Mouse (Mus musculus) MEL (cell line): ENCODE measurements at regions not wholly inside any gene's neighbourhood (a gene's known extent, or its start where the extent isn't known, plus 50 kb on each side); places are given as distances from the start of the nearest gene placed in this dataset.

ENCODE experiments used
- DNase-seq: peaks from one replicate; pipeline ENCODE4 v3.0.0; 2011; ENCODE audit warnings: low read depth, low spot score
- H3K27ac ChIP-seq: 2 replicates; pipeline ENCODE4 v1.5.1; 2012; ENCODE audit warnings: low read depth, mild to moderate bottlenecking, control low read depth, low read length, moderate library complexity; ENCODE audit not compliant: control insufficient read depth
- H3K27me3 ChIP-seq, 2 experiments: fragments of 150-350 bp in 1 of 2; sonication (generic) in 1 of 2; 2 replicates each; pipeline ENCODE4 v1.6.1; 2012; ENCODE audit warnings: low read length in 2 of 2, mild to moderate bottlenecking in 2 of 2, improper control_type of control experiment in 1 of 2, moderate library complexity in 1 of 2; ENCODE audit not compliant: insufficient read depth in 2 of 2, control insufficient read depth in 1 of 2
- H3K36me3 ChIP-seq, 2 experiments: 2 replicates each; pipeline ENCODE4 v1.6.1; 2012 to 2014; ENCODE audit warnings: low read length in 2 of 2, improper control_type of control experiment in 1 of 2, inconsistent platforms in 1 of 2, mild to moderate bottlenecking in 1 of 2; ENCODE audit not compliant: insufficient read depth in 2 of 2, control insufficient read depth in 1 of 2
- H3K4me1 ChIP-seq, 2 experiments: fragments of 150-350 bp in 1 of 2; sonication (generic) in 1 of 2; 2 replicates each; pipeline ENCODE4 v1.6.1; 2012; ENCODE audit warnings: low read length in 2 of 2, improper control_type of control experiment in 1 of 2, mild to moderate bottlenecking in 1 of 2; ENCODE audit not compliant: insufficient read depth in 2 of 2, control insufficient read depth in 1 of 2
- H3K4me3 ChIP-seq, 2 experiments: fragments of 150-350 bp in 1 of 2; sonication (generic) in 1 of 2; 2 replicates each; pipeline ENCODE4 v1.5.1; 2012; ENCODE audit warnings: low read depth in 2 of 2, low read length in 2 of 2, mild to moderate bottlenecking in 2 of 2, moderate library complexity in 2 of 2, control low read depth in 1 of 2, improper control_type of control experiment in 1 of 2; ENCODE audit not compliant: control insufficient read depth in 1 of 2, insufficient read depth in 1 of 2
- H3K79me2 ChIP-seq: 2 replicates; pipeline ENCODE4 v1.6.1; 2012; ENCODE audit warnings: mild to moderate bottlenecking, low read length, moderate library complexity; ENCODE audit not compliant: control insufficient read depth, poor library complexity, insufficient read depth
- H3K9ac ChIP-seq: 2 replicates; pipeline ENCODE4 v1.6.1; 2012; ENCODE audit warnings: low read depth, mild to moderate bottlenecking, control low read depth, low read length, moderate library complexity; ENCODE audit not compliant: control insufficient read depth, poor library complexity, severe bottlenecking
- H3K9me3 ChIP-seq: fragments of 150-350 bp; sonication (generic); replicated peaks from 2 replicates; pipeline ENCODE4 v1.6.1; 2012; ENCODE audit warnings: mild to moderate bottlenecking, low read length, improper control_type of control experiment, moderate library complexity; ENCODE audit not compliant: insufficient read depth
- CHD2 ChIP-seq: IDR thresholded peaks from 2 replicates; pipeline ENCODE4 v1.6.1; 2011; ENCODE audit warnings: low read length, improper control_type of control experiment
- CTCF ChIP-seq, 3 experiments: IDR thresholded peaks in 2 of 3; conservative IDR thresholded peaks in 1 of 3; 2 replicates each; pipeline ENCODE4 v1.5.1; 2011 to 2012; ENCODE audit warnings: low read length in 3 of 3, low read depth in 2 of 3, mild to moderate bottlenecking in 2 of 3, improper control_type of control experiment in 1 of 3, inconsistent platforms in 1 of 3, mixed read lengths in 1 of 3, moderate library complexity in 1 of 3; ENCODE audit not compliant: control insufficient read depth in 1 of 3, insufficient read depth in 1 of 3, poor library complexity in 1 of 3, severe bottlenecking in 1 of 3
- E2F4 ChIP-seq: IDR thresholded peaks from 2 replicates; pipeline ENCODE4 v1.6.1; 2011; ENCODE audit warnings: low read depth, low read length, improper control_type of control experiment, borderline replicate concordance
- ELF1 ChIP-seq: IDR thresholded peaks from 2 replicates; pipeline ENCODE4 v1.6.1; 2014; ENCODE audit warnings: low read depth, mild to moderate bottlenecking, inconsistent platforms, low read length, improper control_type of control experiment, moderate library complexity
- EP300 ChIP-seq, 2 experiments: IDR thresholded peaks; 2 replicates each; pipeline ENCODE4 v1.6.1; 2011; ENCODE audit warnings: improper control_type of control experiment in 2 of 2, low read length in 2 of 2, low read depth in 1 of 2, mild to moderate bottlenecking in 1 of 2
- ETS1 ChIP-seq: IDR thresholded peaks from 2 replicates; pipeline ENCODE4 v1.6.1; 2012; ENCODE audit warnings: low read depth, mild to moderate bottlenecking, inconsistent platforms, low read length, improper control_type of control experiment, moderate library complexity
- GABPA ChIP-seq: IDR thresholded peaks from 2 replicates; pipeline ENCODE4 v1.6.1; 2012; ENCODE audit warnings: low read depth, mild to moderate bottlenecking, inconsistent platforms, low read length, improper control_type of control experiment, moderate library complexity
- GATA1 ChIP-seq: IDR thresholded peaks from 2 replicates; pipeline ENCODE4 v1.6.1; 2011; ENCODE audit warnings: low read depth, low read length, improper control_type of control experiment
- JUND ChIP-seq: IDR thresholded peaks from 2 replicates; pipeline ENCODE4 v1.6.1; 2011; ENCODE audit warnings: low read depth, mild to moderate bottlenecking, improper control_type of control experiment, low read length
- KAT2A ChIP-seq: conservative IDR thresholded peaks from 2 replicates; pipeline ENCODE4 v1.6.1; 2012; ENCODE audit warnings: low read depth, low read length, improper control_type of control experiment, inconsistent platforms
- MAX ChIP-seq: IDR thresholded peaks from 2 replicates; pipeline ENCODE4 v1.6.1; 2011; ENCODE audit warnings: low read length, improper control_type of control experiment
- MAZ ChIP-seq: IDR thresholded peaks from 2 replicates; pipeline ENCODE4 v1.6.1; 2012; ENCODE audit warnings: low read depth, mild to moderate bottlenecking, inconsistent platforms, low read length, improper control_type of control experiment
- MEF2A ChIP-seq: IDR thresholded peaks from 2 replicates; pipeline ENCODE4 v1.6.1; 2014; ENCODE audit warnings: low read depth, mild to moderate bottlenecking, inconsistent platforms, low read length, improper control_type of control experiment; ENCODE audit not compliant: poor library complexity, insufficient replicate concordance, severe bottlenecking; ENCODE audit errors: extremely low read depth
- MYB ChIP-seq: IDR thresholded peaks from 2 replicates; pipeline ENCODE4 v1.6.1; 2011; ENCODE audit warnings: mild to moderate bottlenecking, low read depth, low read length, improper control_type of control experiment
- MYC ChIP-seq: IDR thresholded peaks from 2 replicates; pipeline ENCODE4 v1.6.1; 2011; ENCODE audit warnings: low read depth, mild to moderate bottlenecking, low read length, improper control_type of control experiment, moderate library complexity
- POLR2A ChIP-seq, 2 experiments: IDR thresholded peaks; 2 replicates each; pipeline ENCODE4 v1.6.1; 2011 to 2012; ENCODE audit warnings: low read length in 2 of 2, mild to moderate bottlenecking in 2 of 2, control low read depth in 1 of 2, improper control_type of control experiment in 1 of 2, low read depth in 1 of 2, moderate library complexity in 1 of 2; ENCODE audit not compliant: control insufficient read depth in 1 of 2, insufficient read depth in 1 of 2, poor library complexity in 1 of 2
- POLR2AphosphoS2 ChIP-seq: IDR thresholded peaks from 2 replicates; pipeline ENCODE4 v1.6.1; 2011; ENCODE audit warnings: low read length, improper control_type of control experiment
- POLR2AphosphoS5 ChIP-seq: IDR thresholded peaks from 2 replicates; pipeline ENCODE4 v1.6.1; 2012; ENCODE audit warnings: low read depth, borderline replicate concordance, mild to moderate bottlenecking, inconsistent platforms, low read length, moderate library complexity, mixed read lengths
- RAD21 ChIP-seq: IDR thresholded peaks from 2 replicates; pipeline ENCODE4 v1.6.1; 2011; ENCODE audit warnings: mild to moderate bottlenecking, low read depth, low read length, improper control_type of control experiment
- RCOR1 ChIP-seq: IDR thresholded peaks from 2 replicates; pipeline ENCODE4 v1.6.1; 2012; ENCODE audit warnings: low read depth, mild to moderate bottlenecking, inconsistent platforms, low read length, improper control_type of control experiment
- SIN3A ChIP-seq: IDR thresholded peaks from 2 replicates; pipeline ENCODE4 v1.6.1; 2012; ENCODE audit warnings: low read length, improper control_type of control experiment, inconsistent platforms
- TBP ChIP-seq: IDR thresholded peaks from 2 replicates; pipeline ENCODE4 v1.8.0; 2011; ENCODE audit warnings: low read depth, low read length, improper control_type of control experiment
- TCF12 ChIP-seq: IDR thresholded peaks from 2 replicates; pipeline ENCODE4 v1.6.1; 2014; ENCODE audit warnings: low read depth, mild to moderate bottlenecking, inconsistent platforms, low read length, improper control_type of control experiment, moderate library complexity
- USF1 ChIP-seq: IDR thresholded peaks from 2 replicates; pipeline ENCODE4 v1.6.1; 2014; ENCODE audit warnings: low read depth, mild to moderate bottlenecking, inconsistent platforms, low read length, improper control_type of control experiment, moderate library complexity
- ZC3H11A ChIP-seq: IDR thresholded peaks from 2 replicates; pipeline ENCODE4 v1.6.1; 2012; ENCODE audit warnings: low read depth, mild to moderate bottlenecking, inconsistent platforms, low read length, improper control_type of control experiment
- ZMIZ1 ChIP-seq: IDR thresholded peaks from 2 replicates; pipeline ENCODE4 v1.6.1; 2012; ENCODE audit warnings: low read depth, mild to moderate bottlenecking, inconsistent platforms, low read length, improper control_type of control experiment, moderate library complexity
- ZNF384 ChIP-seq: IDR thresholded peaks from 2 replicates; pipeline ENCODE4 v1.6.1; 2012; ENCODE audit warnings: low read depth, mild to moderate bottlenecking, inconsistent platforms, low read length, improper control_type of control experiment

DNA sequence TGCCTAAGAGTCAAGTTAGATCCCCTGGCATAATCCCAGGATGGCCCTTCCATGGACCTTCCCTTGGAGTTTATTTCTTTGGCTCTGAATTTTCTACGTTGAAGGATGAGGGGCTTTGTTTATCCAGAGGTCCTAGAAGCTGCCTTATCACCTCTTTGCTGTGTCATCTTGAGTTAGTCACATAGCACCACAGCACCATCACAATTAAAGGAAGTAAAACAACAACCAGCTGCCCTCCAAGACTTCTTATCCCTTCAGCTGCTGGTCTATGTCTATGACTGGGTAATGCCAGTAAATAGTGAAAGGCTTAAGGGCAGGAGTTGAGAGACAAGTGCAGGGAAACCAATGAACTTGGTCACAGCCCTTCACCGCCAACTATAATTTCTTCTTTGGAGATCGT is 308.1 kb downstream of the Dhx15 start:
- Histone ChIP-seq H3K79me2 (no peaks in the 10 kb centered on the region), H3K9ac (no peak overlapping the region), H3K27me3 (no peaks in the 10 kb centered on the region), H3K27ac (peak overlapping the region; percentile 16; the same call in 1 of the 2 replicates), H3K36me3 (peaks cover 0 to 20% of the 10 kb centered on the region in 2 experiments; a peak in 2 of 4 replicates), H3K4me1 (peaks cover 5 to 18% of the 10 kb centered on the region in 2 experiments), H3K4me3 (no peak overlapping the region), H3K9me3 (no peaks in the 10 kb centered on the region)
- DNase-seq = peak; percentile 74
- peak in 1 of 2 experiments; percentile 68; a peak in 3 of 4 replicates for TF ChIP-seq EP300 (IDR thresholded peaks at IDR 0.05; ENCODE audit: low read depth in 1 of 2, low read length in 2 of 2)
- no peak for TF ChIP-seq ELF1
- no peak for TF ChIP-seq JUND
- TF ChIP-seq POLR2A (IDR thresholded peaks at IDR 0.05; ENCODE audit: control insufficient read depth in 1 of 2, insufficient read depth in 1 of 2, low read depth in 1 of 2, low read length in 2 of 2, poor library complexity in 1 of 2) = no peak
- TF ChIP-seq SIN3A = no peak
- TF ChIP-seq E2F4 = no peak
- TF ChIP-seq USF1 = no peak
- no peak for TF ChIP-seq RCOR1
- TF ChIP-seq POLR2AphosphoS2 = no peak
- TF ChIP-seq ZMIZ1 = no peak
- TF ChIP-seq ZC3H11A = no peak
- TF ChIP-seq ZNF384 = no peak
- no peak for TF ChIP-seq CHD2
- TF ChIP-seq MYB = no peak
- TF ChIP-seq CTCF (IDR thresholded peaks at IDR 0.05 in 2 of 3, conservative IDR thresholded peaks at IDR 0.05 in 1 of 3; ENCODE audit: control insufficient read depth in 1 of 3, insufficient read depth in 1 of 3, low read depth in 2 of 3, low read length in 3 of 3, poor library complexity in 1 of 3, severe bottlenecking in 1 of 3) = no peak
- no peak for TF ChIP-seq POLR2AphosphoS5
- TF ChIP-seq MYC = no peak
- TF ChIP-seq MAZ = no peak
- peak; percentile 59 for TF ChIP-seq GATA1
- TF ChIP-seq KAT2A = no peak
- TF ChIP-seq ETS1 = peak; percentile 75
- TF ChIP-seq GABPA = no peak

GRCm38 (mm10) chr5:51876846-51877245 is 309.3 kb upstream of the Ppargc1a start:
- DNase-seq = no peak
- Histone ChIP-seq H3K4me1 (peaks cover 2 to 6% of the 10 kb centered on the region in 2 experiments), H3K9ac (no peak overlapping the region), H3K9me3 (no peaks in the 10 kb centered on the region), H3K27me3 (no peaks in the 10 kb centered on the region), H3K27ac (no peak overlapping the region)
- TF ChIP-seq TCF12 = no peak
- TF ChIP-seq ZNF384 = no peak
- no peak for TF ChIP-seq TBP
- TF ChIP-seq SIN3A = no peak
- TF ChIP-seq MAX = no peak
- no peak for TF ChIP-seq MEF2A
- no peak for TF ChIP-seq RAD21
- TF ChIP-seq, all 39 proteins: peak for 0
- H3K79me2 ChIP-seq = no peaks in the 10 kb centered on the region
- H3K36me3 ChIP-seq = peaks cover 0 to 11% of the 10 kb centered on the region in 2 experiments; a peak in 2 of 4 replicates
- no peak overlapping the region for H3K4me3 ChIP-seq
